Comparison of ENCODE assay signal across 19 mouse cellular contexts in the genomic region with DNA sequence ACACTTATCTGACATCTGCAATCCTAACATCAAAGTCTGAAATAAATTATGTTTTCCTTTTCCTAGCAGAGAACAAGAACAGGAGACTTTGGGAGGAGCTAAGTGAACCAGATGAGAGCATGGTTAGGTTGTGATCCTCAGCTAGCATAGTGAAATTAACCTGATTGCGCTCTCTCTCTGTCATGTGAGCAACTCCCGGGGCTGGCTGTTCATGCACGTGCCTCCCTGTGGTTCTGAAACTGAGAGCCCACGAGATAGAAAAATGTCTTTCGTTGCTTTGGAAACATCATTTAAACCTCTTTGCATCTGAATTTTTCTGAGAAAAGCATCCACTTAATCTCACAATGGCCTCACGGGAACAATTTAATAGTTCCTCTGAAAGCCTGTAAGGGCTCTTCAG.
A peak's percentile ranks its signal among the peaks of the same experiment; 100 is the strongest.
DNase-seq lines count a peak whose midpoint lies in the region; ATAC-seq and TF ChIP-seq lines count a peak whose summit lies in the region.
"Had no signal": no experiment of that assay in that cellular context is flagged by ENCODE, and none has a peak within 500 bp of the region (broad histone marks: within the 10 kb centered on the region; RNA-seq: fewer than 3 reads in every experiment).

No protein-coding gene starts in this region.

- no peak for TF ChIP-seq CTCF in brain, embryonic 14.5 days (IDR thresholded peaks at IDR 0.05; ENCODE audit: borderline replicate concordance, extremely low read depth, insufficient read depth, insufficient read length)

- no peaks in the 10 kb centered on the region for H3K4me1 ChIP-seq in forebrain, embryonic 16.5 days (replicated peaks; ENCODE audit: control insufficient read depth, insufficient read depth, low read length)
- H3K4me1 ChIP-seq in forebrain, embryonic 10.5 days = peaks cover 19% of the 10 kb centered on the region
- H3K4me1 ChIP-seq: embryonic facial prominence, embryonic 13.5 days; heart, embryonic 15.5 days had no signal

- no peak overlapping the region for H3K27ac ChIP-seq in forebrain, embryonic 16.5 days (ENCODE audit: low read length)
- no peak overlapping the region for H3K27ac ChIP-seq in forebrain, embryonic 10.5 days
- H3K27ac ChIP-seq: embryonic facial prominence, embryonic 13.5 days; heart, adult 2 months; heart, embryonic 15.5 days; hindbrain, embryonic 15.5 days had no signal

- TF ChIP-seq POLR2A in brain, embryonic 14.5 days (IDR thresholded peaks at IDR 0.05; ENCODE audit: borderline replicate concordance, extremely low read depth, insufficient read depth, insufficient read length, poor library complexity, severe bottlenecking) = no peak

- DNase-seq in forebrain, embryonic 10.5 days (ENCODE audit: extremely low spot score, low spot score) = no peak
- peak; percentile 8 for DNase-seq in left cerebral cortex, adult 11 months (ENCODE audit: low spot score)
- DNase-seq in left cerebral cortex, postnatal 36 days (ENCODE audit: low spot score in 2 of 2) = no peak
- DNase-seq in brain, adult 2 months (ENCODE audit: low read depth, low spot score) = peak; percentile 45
- DNase-seq in brain, embryonic 14.5 days (ENCODE audit: low read depth) = peak; percentile 59
- DNase-seq: adrenal gland, adult 8-10 months; adrenal gland, postnatal 36 days; cerebellum, adult 11-12 months; cerebellum, adult 9-10 months; cerebellum, postnatal 25 days; gastrocnemius, postnatal 14 days; heart, adult 2 months; heart, postnatal 14 days; kidney, adult 11 months had no signal

- H3K27me3 ChIP-seq in forebrain, embryonic 16.5 days (replicated peaks; ENCODE audit: control insufficient read depth, insufficient read depth, low read length) = no peaks in the 10 kb centered on the region
- H3K27me3 ChIP-seq in forebrain, embryonic 10.5 days (ENCODE audit: poor library complexity, severe bottlenecking) = no peaks in the 10 kb centered on the region
- H3K27me3 ChIP-seq: embryonic facial prominence, embryonic 13.5 days; heart, embryonic 15.5 days; hindbrain, embryonic 15.5 days had no signal

- intact Hi-C loops in left cerebral cortex, postnatal 36 days (cut with DNase I) = loop anchor here (10.0 kb wide), 1 partner anchor 192 kb away; the partner anchor contains the start of gene B3galt1

- H3K4me2 ChIP-seq in forebrain, embryonic 16.5 days (ENCODE audit: low read length) = no peak overlapping the region
- H3K4me2 ChIP-seq: embryonic facial prominence, embryonic 13.5 days; heart, embryonic 11.5 days; heart, embryonic 15.5 days; hindbrain, embryonic 15.5 days had no signal

- H3K36me3 ChIP-seq in forebrain, embryonic 16.5 days (ENCODE audit: control insufficient read depth, insufficient read depth) = no peaks in the 10 kb centered on the region
- H3K36me3 ChIP-seq in forebrain, embryonic 10.5 days (replicated peaks) = no peaks in the 10 kb centered on the region
- H3K36me3 ChIP-seq: embryonic facial prominence, embryonic 13.5 days; heart, embryonic 15.5 days; hindbrain, embryonic 15.5 days had no signal

- no peak overlapping the region for H3K9ac ChIP-seq in forebrain, embryonic 16.5 days (replicated peaks; ENCODE audit: low read depth, low read length)
- H3K9ac ChIP-seq: embryonic facial prominence, embryonic 13.5 days; heart, embryonic 15.5 days; hindbrain, embryonic 15.5 days had no signal

- H3K9me3 ChIP-seq in forebrain, embryonic 16.5 days (ENCODE audit: control insufficient read depth, low read length) = no peaks in the 10 kb centered on the region
- no peaks in the 10 kb centered on the region for H3K9me3 ChIP-seq in forebrain, embryonic 10.5 days
- H3K9me3 ChIP-seq: embryonic facial prominence, embryonic 13.5 days; heart, embryonic 15.5 days; hindbrain, embryonic 15.5 days had no signal

- H3K4me3 ChIP-seq in forebrain, embryonic 16.5 days (replicated peaks; ENCODE audit: low read length) = no peak overlapping the region
- H3K4me3 ChIP-seq in forebrain, embryonic 10.5 days = no peak overlapping the region
- H3K4me3 ChIP-seq: embryonic facial prominence, embryonic 13.5 days; heart, adult 2 months; heart, embryonic 15.5 days; hindbrain, embryonic 15.5 days had no signal

- WGBS in forebrain, embryonic 16.5 days = 42% methylated on average over 6 of the region's 6 CpGs
- 67% methylated on average over 6 of the region's 6 CpGs for WGBS in forebrain, embryonic 10.5 days

- ATAC-seq in forebrain, embryonic 16.5 days = peak; percentile 58; the same call in 1 of the 2 replicates

Comparison
In these comparisons a context has a peak if more than half of its experiments do, and no peak if none do; other contexts are left out.
1. DNase-seq: peak in left cerebral cortex, adult 11 months (single experiment), brain, adult 2 months (single experiment) and brain, embryonic 14.5 days (single experiment); none in forebrain, embryonic 10.5 days (single experiment) and left cerebral cortex, postnatal 36 days (0 of 2).